Mouse (Mus musculus) C2C12 (cell line): ENCODE measurements around the gene Lrrc8d.

Source experiments
- CEBPB ChIP-seq: IDR thresholded peaks from one replicate; pipeline ENCODE4 v1.6.1; 2011; ENCODE audit warnings: low read depth, mild to moderate bottlenecking, control low read depth, moderate library complexity
- CTCF ChIP-seq: IDR thresholded peaks from one replicate; pipeline ENCODE4 v1.5.1; 2011; ENCODE audit not compliant: control insufficient read depth, insufficient read depth, insufficient read length
- FOSL1 ChIP-seq: IDR thresholded peaks from one replicate; pipeline ENCODE4 v1.8.0; 2011; ENCODE audit warnings: mild to moderate bottlenecking, low read length; ENCODE audit not compliant: poor library complexity, insufficient read depth, severe bottlenecking
- MAX ChIP-seq: IDR thresholded peaks from one replicate; pipeline ENCODE4 v1.6.1; 2011; ENCODE audit warnings: mild to moderate bottlenecking, control low read depth
- MYOD1 ChIP-seq: IDR thresholded peaks from one replicate; pipeline ENCODE4 v1.6.1; 2011; ENCODE audit warnings: low read depth; ENCODE audit not compliant: control insufficient read depth, insufficient read length
- MYOG ChIP-seq: IDR thresholded peaks from one replicate; pipeline ENCODE4 v1.6.1; 2011; ENCODE audit not compliant: control insufficient read depth, insufficient read length; ENCODE audit errors: extremely low read depth
- USF1 ChIP-seq: IDR thresholded peaks from one replicate; pipeline ENCODE4 v1.6.1; 2011; ENCODE audit warnings: low read depth, mild to moderate bottlenecking, control low read depth, moderate library complexity

DNA sequence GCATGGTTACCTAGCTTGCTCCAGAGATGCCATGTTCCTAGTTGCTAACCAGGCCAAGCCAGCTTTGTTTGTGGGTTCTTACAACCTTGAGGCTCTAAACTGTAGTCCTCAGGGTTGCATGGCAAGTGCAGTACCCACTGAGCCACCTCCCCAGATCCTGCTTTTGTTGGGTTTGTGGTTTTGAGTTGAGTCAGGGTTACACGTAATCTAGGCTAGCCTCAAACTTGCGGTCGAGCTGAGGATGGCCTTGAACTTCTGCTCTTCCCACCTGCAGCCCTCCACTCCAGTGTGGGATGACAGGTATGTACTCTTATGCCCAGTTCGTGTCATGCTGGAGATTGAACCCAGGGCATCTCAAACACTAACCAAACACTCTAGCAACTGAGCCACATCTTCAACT lies 24.3 kb upstream of the Lrrc8d start:
- TF ChIP-seq MYOD1, result no peak
- no peak for TF ChIP-seq CTCF
- TF ChIP-seq MAX, result no peak
- no peak for TF ChIP-seq USF1
- TF ChIP-seq CEBPB, result no peak
- TF ChIP-seq MYOG, result no peak
- TF ChIP-seq FOSL1, result no peak
